Mouse (Mus musculus): Measurements from ENCODE around the gene Wsb1. TPM values are rescaled to one million over a fixed set of nuclear protein-coding genes. Genes with fewer than 3 reads are reported as not detected.

The Wsb1 gene
- total and polyA plus RNA-seq, 3 experiments = 48.8 to 90.9 (median 57.0) TPM

DNA sequence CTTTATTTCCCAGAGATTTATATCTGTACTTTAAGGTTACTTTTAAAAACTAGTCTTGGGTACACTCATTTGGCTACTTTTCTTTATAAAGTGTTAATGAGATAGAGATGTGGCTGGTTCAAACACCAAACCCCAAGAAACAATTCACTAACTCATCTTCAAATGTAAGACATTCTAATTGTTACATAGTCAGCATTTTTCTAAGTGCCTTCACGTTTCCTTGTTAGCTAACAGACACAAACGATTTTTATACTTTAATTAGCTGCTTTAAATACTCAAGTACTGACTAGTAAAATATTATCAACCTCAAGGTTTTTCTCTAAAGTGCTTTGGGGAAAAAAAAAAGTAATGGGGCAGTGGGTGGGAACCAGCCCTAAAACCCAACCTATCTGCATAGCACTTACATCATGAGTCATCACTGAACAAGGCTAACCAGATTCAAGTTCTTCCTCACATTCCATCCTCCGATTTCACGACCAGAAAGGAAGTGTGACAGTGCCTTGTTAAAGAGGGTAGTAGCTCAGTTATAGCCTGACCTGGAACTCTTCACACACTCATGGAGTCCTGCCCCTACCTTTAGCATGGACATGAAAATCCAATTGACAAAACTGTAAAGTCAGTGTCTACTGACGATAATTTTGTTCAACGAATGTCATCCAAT, 1.5 kb downstream of the Wsb1 start (continued):
- TF ChIP-seq CTCF (IDR thresholded peaks at IDR 0.05 in 2 of 3, conservative IDR thresholded peaks at IDR 0.05 in 1 of 3; ENCODE audit: control insufficient read depth in 1 of 3, insufficient read depth in 1 of 3, low read depth in 2 of 3, low read length in 3 of 3, poor library complexity in 1 of 3, severe bottlenecking in 1 of 3) = no peak

DNA sequence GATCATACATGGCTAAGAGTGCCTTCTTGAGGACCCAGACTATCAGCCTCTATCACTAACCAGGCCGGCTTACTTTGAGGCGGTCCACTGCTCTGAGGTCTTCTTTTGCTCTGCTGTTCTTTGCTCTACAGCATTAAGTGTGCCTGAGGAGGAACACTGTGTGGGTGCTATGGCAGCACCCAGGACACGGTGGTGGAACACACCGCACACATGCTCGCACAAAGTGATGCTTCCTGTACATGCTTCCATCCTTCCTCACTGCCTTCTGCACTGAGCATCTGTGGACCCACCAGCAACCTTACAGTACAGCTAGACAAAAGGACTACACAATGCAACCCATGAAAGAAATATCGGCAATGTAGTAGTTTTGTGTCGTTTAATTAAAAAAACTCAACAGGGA, 15.4 kb downstream of the Wsb1 start:
- H3K27ac ChIP-seq (ENCODE audit: control insufficient read depth, low read depth, low read length) = no peak overlapping the region
- H3K79me2 ChIP-seq (ENCODE audit: control insufficient read depth, insufficient read depth, low read length, poor library complexity) = no peaks in the 10 kb centered on the region
- TF ChIP-seq TAL1 (IDR thresholded peaks at IDR 0.05; ENCODE audit: low read length) (no peak), SIN3A (IDR thresholded peaks at IDR 0.05; ENCODE audit: low read length) (no peak), NELFE (IDR thresholded peaks at IDR 0.05; ENCODE audit: low read depth, low read length) (no peak), ZKSCAN1 (IDR thresholded peaks at IDR 0.05; ENCODE audit: low read depth, low read length) (no peak), USF2 (IDR thresholded peaks at IDR 0.05; ENCODE audit: borderline replicate concordance in 1 of 2, insufficient read depth in 1 of 2, low read depth in 1 of 2, low read length in 2 of 2) (no peak), ELF1 (IDR thresholded peaks at IDR 0.05; ENCODE audit: low read depth, low read length) (no peak), POLR2AphosphoS5 (IDR thresholded peaks at IDR 0.05; ENCODE audit: borderline replicate concordance, low read depth, low read length) (no peak), GABPA (IDR thresholded peaks at IDR 0.05; ENCODE audit: low read depth, low read length) (no peak), ETS1 (IDR thresholded peaks at IDR 0.05; ENCODE audit: low read depth, low read length) (no peak), ZMIZ1 (IDR thresholded peaks at IDR 0.05; ENCODE audit: low read depth, low read length) (no peak), TCF12 (IDR thresholded peaks at IDR 0.05; ENCODE audit: low read depth, low read length) (no peak), CHD2 (IDR thresholded peaks at IDR 0.05; ENCODE audit: low read length) (no peak), GATA1 (IDR thresholded peaks at IDR 0.05; ENCODE audit: low read depth, low read length) (no peak), RAD21 (IDR thresholded peaks at IDR 0.05; ENCODE audit: low read depth, low read length) (no peak), MEF2A (IDR thresholded peaks at IDR 0.05; ENCODE audit: extremely low read depth, insufficient replicate concordance, low read depth, low read length, poor library complexity, severe bottlenecking) (no peak), MYC (IDR thresholded peaks at IDR 0.05; ENCODE audit: low read depth, low read length) (no peak), MAFK (IDR thresholded peaks at IDR 0.05; ENCODE audit: borderline replicate concordance, low read depth, low read length) (no peak), CTCF (IDR thresholded peaks at IDR 0.05 in 2 of 3, conservative IDR thresholded peaks at IDR 0.05 in 1 of 3; ENCODE audit: control insufficient read depth in 1 of 3, insufficient read depth in 1 of 3, low read depth in 2 of 3, low read length in 3 of 3, poor library complexity in 1 of 3, severe bottlenecking in 1 of 3) (no peak)
- no peak overlapping the region for H3K9ac ChIP-seq (ENCODE audit: control insufficient read depth, low read depth, low read length, poor library complexity, severe bottlenecking)
- no peaks in the 10 kb centered on the region for H3K4me1 ChIP-seq (ENCODE audit: control insufficient read depth in 1 of 2, insufficient read depth in 2 of 2, low read length in 2 of 2)
- no peaks in the 10 kb centered on the region for H3K27me3 ChIP-seq (ENCODE audit: control insufficient read depth in 1 of 2, insufficient read depth in 2 of 2, low read length in 2 of 2)
- H3K9me3 ChIP-seq (replicated peaks; ENCODE audit: insufficient read depth, low read length) = no peaks in the 10 kb centered on the region
- no peak for DNase-seq (ENCODE audit: low read depth, low spot score)
- H3K36me3 ChIP-seq (ENCODE audit: control insufficient read depth in 1 of 2, insufficient read depth in 2 of 2, low read length in 2 of 2) = peaks cover 0 to 47% of the 10 kb centered on the region in 2 experiments; a peak in 2 of 4 replicates
- H3K4me3 ChIP-seq (ENCODE audit: control insufficient read depth in 1 of 2, insufficient read depth in 1 of 2, low read depth in 2 of 2, low read length in 2 of 2) = no peak overlapping the region

All from MEL (cell line).